Mouse (Mus musculus) cortical plate, adult 2 months (tissue): Measurements from ENCODE around the gene Ajuba.

Experiments
- CTCF ChIP-seq: fragments of 200-500 bp; IDR thresholded peaks from 2 replicates; pipeline ENCODE4 v1.5.1; 2011; ENCODE audit warnings: mild to moderate bottlenecking, control low read depth, low read length; ENCODE audit not compliant: insufficient read depth; ENCODE audit errors: extremely low read depth
- POLR2A ChIP-seq: fragments of 200-500 bp; IDR thresholded peaks from 2 replicates; pipeline ENCODE4 v1.6.1; 2011; ENCODE audit warnings: mild to moderate bottlenecking, low read length, control low read depth; ENCODE audit not compliant: insufficient read depth; ENCODE audit errors: extremely low read depth

DNA sequence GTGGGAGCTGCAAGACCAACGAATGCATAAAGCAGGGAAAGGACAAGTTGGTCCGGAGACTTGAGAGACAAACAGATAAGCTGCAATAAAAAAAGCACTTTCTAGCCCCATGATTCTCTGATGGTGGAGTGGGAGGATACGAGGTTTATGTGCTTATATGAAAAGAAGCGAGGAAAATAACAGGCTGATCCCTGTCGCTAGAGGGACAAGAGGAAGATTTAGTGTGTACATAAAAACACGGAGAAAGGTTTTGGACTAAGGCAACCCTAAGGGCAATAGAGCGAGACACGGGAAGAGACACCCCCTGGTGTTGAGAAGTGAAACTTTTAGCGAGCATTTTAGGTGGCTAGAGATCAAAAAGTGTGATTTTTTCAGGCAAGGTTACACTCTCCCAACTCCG lies 705 bp upstream of the Ajuba start:
- peak; percentile 39 for TF ChIP-seq CTCF
- TF ChIP-seq POLR2A, result no peak
